Mouse (Mus musculus): Measurements from ENCODE around the gene Cmtr1.
A peak's percentile ranks its signal among the peaks of the same experiment; 100 is the strongest.
"Not testable (repeated sequence)": the region's sequence is repeated elsewhere in the genome, so short reads cannot be mapped to it uniquely, and the experiment has no call there.

Cmtr1 gene

GRCm38 (mm10) chr17:29708783-29709182 lies 48.4 kb downstream of the Cmtr1 start:
- no peak for DNase-seq

GRCm38 (mm10) chr17:29710562-29711044 lies 50.2 kb downstream of the Cmtr1 start:
- DNase-seq = no peak

- peak; percentile 85 to 86 for DNase-seq
Observed at GRCm38 (mm10) chr17:29711076-29711744, 50.8 kb downstream of the Cmtr1 start.

- no peak for DNase-seq
Observed at GRCm38 (mm10) chr17:29711745-29712431, 51.5 kb downstream of the Cmtr1 start.

GRCm38 (mm10) chr17:29712565-29712964 lies 52.2 kb downstream of the Cmtr1 start:
- DNase-seq = no peak

- DNase-seq = not testable (repeated sequence)
Observed at GRCm38 (mm10) chr17:29713734-29714133, 53.3 kb downstream of the Cmtr1 start.

GRCm38 (mm10) chr17:29716732-29717445 lies 56.5 kb downstream of the Cmtr1 start, which contains the start of gene Ccdc167:
Gene Ccdc167 (minus strand): TSS chr17:29717044.
- DNase-seq = peak; percentile 95 to 97

- DNase-seq = no peak
Observed at GRCm38 (mm10) chr17:29718660-29719059, 58.3 kb downstream of the Cmtr1 start.

- no peak for DNase-seq
Observed at GRCm38 (mm10) chr17:29719628-29720575, 59.5 kb downstream of the Cmtr1 start.

GRCm38 (mm10) chr17:29720755-29721365 lies 60.5 kb downstream of the Cmtr1 start:
- DNase-seq = no peak

GRCm38 (mm10) chr17:29724610-29725009 lies 64.2 kb downstream of the Cmtr1 start:
- no peak for DNase-seq

- DNase-seq = no peak
Observed at GRCm38 (mm10) chr17:29725027-29725620, 64.7 kb downstream of the Cmtr1 start.

GRCm38 (mm10) chr17:29728082-29728481 lies 67.7 kb downstream of the Cmtr1 start:
- DNase-seq = no peak

GRCm38 (mm10) chr17:29730510-29731265 lies 70.3 kb downstream of the Cmtr1 start:
- DNase-seq = no peak

GRCm38 (mm10) chr17:29731266-29731952 lies 71.0 kb downstream of the Cmtr1 start:
- DNase-seq = no peak

GRCm38 (mm10) chr17:29731953-29732325 lies 71.5 kb downstream of the Cmtr1 start:
- no peak for DNase-seq

GRCm38 (mm10) chr17:29732522-29732921 lies 72.1 kb downstream of the Cmtr1 start:
- DNase-seq = no peak

- no peak for DNase-seq
Observed at GRCm38 (mm10) chr17:29736448-29737014, 76.1 kb downstream of the Cmtr1 start.
